Mouse (Mus musculus) gonadal fat pad, adult 2 months (tissue): ENCODE results near the gene Aida. TPM values are rescaled to one million over a fixed set of nuclear protein-coding genes. Genes with fewer than 3 reads are reported as not detected.

Experiments
- polyA plus RNA-seq: library from polyadenylated mRNA; depleted of rRNA; stranded (reverse); fragments of >200 nt; gene quantifications from 2 replicates; pipeline ENCODE4 v1.2.3, GENCODE M21; 2012; rRNA removed

Gene Aida
- polyA plus RNA-seq, 1 experiment = 25.0 TPM

Other genes starting within 250 kb of the Aida start
- 12.1 and 16.4 TPM in 2 replicates for gene Disp1, start 75.1 kb upstream of the Aida start, polyA plus RNA-seq
- 22.5 and 23.9 TPM in 2 replicates for gene Brox, start 679 bp downstream of the Aida start, polyA plus RNA-seq
- 108 and 123 TPM in 2 replicates for gene Mia3, start 73.0 kb downstream of the Aida start, polyA plus RNA-seq
- 9.3 and 12.2 TPM in 2 replicates for gene Taf1a, start 92.4 kb downstream of the Aida start, polyA plus RNA-seq
- 0.26 and 0.36 TPM in 2 replicates for gene Hhipl2, start 121.6 kb downstream of the Aida start, polyA plus RNA-seq